Mouse (Mus musculus): ENCODE measurements around the gene Cryl1.

GRCm38 (mm10) chr14:57412166-57412565 lies 13.8 kb upstream of the Cryl1 start:
- TF ChIP-seq TAL1 (IDR thresholded peaks at IDR 0.05; ENCODE audit: low read length): no peak
- TF ChIP-seq GATA1 (IDR thresholded peaks at IDR 0.05; ENCODE audit: low read length): no peak

Measured in erythroblast, embryonic 14.5 days (primary cell).